ENCODE assay signal across 10 mouse cellular contexts in the genomic region with DNA sequence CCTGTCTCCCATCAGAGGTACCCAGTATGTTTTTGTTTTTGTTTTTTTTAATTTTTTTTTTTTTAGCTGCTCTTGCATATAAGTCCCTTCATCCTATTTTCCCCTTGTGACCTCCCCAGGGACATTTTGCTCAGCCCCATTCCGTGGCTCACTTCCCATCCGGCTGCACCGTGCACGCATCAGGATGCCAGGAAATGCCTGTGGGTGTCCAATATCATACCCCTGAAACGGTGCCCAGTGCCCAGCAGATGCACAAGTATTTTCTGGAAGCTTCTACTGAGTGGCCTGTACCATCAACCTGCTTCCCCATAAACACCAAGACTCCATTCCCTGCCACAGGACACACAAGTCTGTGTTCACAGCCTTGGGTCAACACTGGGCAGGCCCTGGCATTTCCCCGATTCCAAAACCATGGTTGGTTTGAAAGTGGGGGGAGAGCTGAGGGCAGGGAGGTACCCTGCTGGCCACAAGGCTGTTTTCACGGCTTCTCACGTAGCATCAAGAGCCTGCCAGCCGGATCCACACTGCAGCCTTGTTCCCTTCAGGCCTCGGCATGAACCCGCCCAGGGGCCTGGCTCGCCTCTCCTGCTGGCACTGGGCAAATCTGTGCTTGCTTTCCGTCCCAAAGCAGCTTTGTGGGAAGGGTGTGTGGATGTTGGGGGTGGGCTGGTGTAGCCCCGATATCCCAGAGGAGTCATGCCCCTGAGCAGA. TPM values are rescaled to one million over a fixed set of nuclear protein-coding genes. Genes with fewer than 3 reads are reported as not detected.
DNase-seq lines count a peak whose midpoint lies in the region; ATAC-seq and TF ChIP-seq lines count a peak whose summit lies in the region.
"Had no signal": no experiment of that assay in that cellular context is flagged by ENCODE, and none has a peak within 500 bp of the region (broad histone marks: within the 10 kb centered on the region; RNA-seq: fewer than 3 reads in every experiment).

No protein-coding gene starts in this region.

- intact Hi-C loops in left cerebral cortex, postnatal 4 days (cut with DNase I) = no loop called here
- intact Hi-C loops in left cerebral cortex, adult 2 months (cut with DNase I) = no loop called here

- no peaks in the 10 kb centered on the region for H3K9me3 ChIP-seq in embryonic facial prominence, embryonic 12.5 days
- H3K9me3 ChIP-seq in limb, embryonic 10.5 days (replicated peaks) = no peaks in the 10 kb centered on the region
- peaks cover 3% of the 10 kb centered on the region; the same call in 1 of the 2 replicates for H3K9me3 ChIP-seq in kidney, embryonic 16.5 days (ENCODE audit: low read length)

- no peak overlapping the region for H3K4me3 ChIP-seq in left cerebral cortex, adult 2 months
- H3K4me3 ChIP-seq in embryonic facial prominence, embryonic 12.5 days = no peak overlapping the region
- H3K4me3 ChIP-seq in limb, embryonic 10.5 days = no peak overlapping the region
- H3K4me3 ChIP-seq in kidney, embryonic 16.5 days (ENCODE audit: low read length) = no peak overlapping the region

- no peaks in the 10 kb centered on the region for H3K36me3 ChIP-seq in embryonic facial prominence, embryonic 12.5 days
- H3K36me3 ChIP-seq in limb, embryonic 10.5 days = no peaks in the 10 kb centered on the region
- no peaks in the 10 kb centered on the region for H3K36me3 ChIP-seq in kidney, embryonic 16.5 days (ENCODE audit: insufficient read depth, low read length)

- TF ChIP-seq CTCF in left cerebral cortex, adult 2 months (IDR thresholded peaks at IDR 0.05) = no peak

- peaks cover 29% of the 10 kb centered on the region for H3K4me1 ChIP-seq in embryonic facial prominence, embryonic 12.5 days
- peaks cover 39% of the 10 kb centered on the region for H3K4me1 ChIP-seq in limb, embryonic 10.5 days
- H3K4me1 ChIP-seq in kidney, embryonic 16.5 days (ENCODE audit: insufficient read depth, low read length) = peaks cover 16% of the 10 kb centered on the region

- H3K4me2 ChIP-seq in embryonic facial prominence, embryonic 12.5 days (replicated peaks) = no peak overlapping the region
- no peak overlapping the region for H3K4me2 ChIP-seq in kidney, embryonic 16.5 days (replicated peaks; ENCODE audit: low read depth, low read length)

- H3K27ac ChIP-seq in left cerebral cortex, adult 2 months = no peak overlapping the region
- peak overlapping the region; percentile 58 for H3K27ac ChIP-seq in embryonic facial prominence, embryonic 12.5 days
- peak overlapping the region; percentile 32 for H3K27ac ChIP-seq in limb, embryonic 10.5 days
- H3K27ac ChIP-seq in kidney, embryonic 16.5 days (ENCODE audit: low read length) = no peak overlapping the region
- H3K27ac ChIP-seq: macrophage had no signal

- 66% methylated on average over 14 of the region's 14 CpGs for WGBS in embryonic facial prominence, embryonic 12.5 days
- WGBS in limb, embryonic 10.5 days = 85% methylated on average over 14 of the region's 14 CpGs
- 78% methylated on average over 14 of the region's 14 CpGs for WGBS in kidney, embryonic 16.5 days

- ATAC-seq in embryonic facial prominence, embryonic 12.5 days (ENCODE audit: insufficient number of reproducible peaks, insufficient read depth, low FRiP score, low TSS enrichment) = no peak
- no peak for ATAC-seq in kidney, embryonic 16.5 days (ENCODE audit: low FRiP score, low TSS enrichment)
- no peak for ATAC-seq in granulocyte monocyte progenitor cell, adult 5-6 weeks (replicated peaks; ENCODE audit: poor library complexity, severe bottlenecking)

- H3K27me3 ChIP-seq in embryonic facial prominence, embryonic 12.5 days = no peaks in the 10 kb centered on the region
- H3K27me3 ChIP-seq in limb, embryonic 10.5 days (ENCODE audit: low read depth, poor library complexity, severe bottlenecking) = no peaks in the 10 kb centered on the region
- H3K27me3 ChIP-seq in kidney, embryonic 16.5 days (ENCODE audit: insufficient read depth, low read length) = no peaks in the 10 kb centered on the region

- DNase-seq in left cerebral cortex, postnatal 4 days = peak; percentile 78
- DNase-seq in left cerebral cortex, adult 2 months (ENCODE audit: extremely low spot score in 1 of 2, low spot score in 2 of 2) = no peak
- DNase-seq in cerebellum, adult 11-12 months = peak; percentile 53
- DNase-seq in limb, embryonic 10.5 days (ENCODE audit: low spot score) = no peak
- no peak for DNase-seq in ovary, postnatal 14 days (ENCODE audit: low spot score)
- DNase-seq: thymus, adult 2 months had no signal

- no peak overlapping the region for H3K9ac ChIP-seq in embryonic facial prominence, embryonic 12.5 days
- no peak overlapping the region for H3K9ac ChIP-seq in kidney, embryonic 16.5 days (replicated peaks; ENCODE audit: low read length)

RNA-seq across cellular contexts. Expression of gene Rflna, which starts 36.2 kb away (rescaled TPM):
- 1 to 10 TPM; 2.0 to 2.1 TPM for total RNA-seq in left cerebral cortex, postnatal 4 days (2021)
- 1 to 10 TPM in 1 of 2 experiments, not detected in 1; 1.0 TPM for total RNA-seq in left cerebral cortex, adult 2 months (2021)
- 27.7 and 28.6 TPM in 2 replicates for polyA plus RNA-seq in embryonic facial prominence, embryonic 12.5 days (2016; fragmentation: Nextera tagmentation; extraction: Ambion mirVana)
- 1.1 and 4.5 TPM in 2 replicates for polyA plus RNA-seq in limb, embryonic 10.5 days (2016; fragmentation: Nextera tagmentation; extraction: Ambion mirVana)
- 4.5 and 6.8 TPM in 2 replicates for polyA plus RNA-seq in kidney, embryonic 16.5 days (2015; fragmentation: Nextera tagmentation; extraction: Ambion mirVana)
- not detected in 2 replicates for total RNA-seq in granulocyte monocyte progenitor cell, adult 5-6 weeks (2014; fragmentation: Nextera tagmentation)
- total RNA-seq in granulocyte monocyte progenitor cell, adult 5-6 weeks (2017) = not detected in 2 replicates
- polyA plus RNA-seq: macrophage had no signal

Comparison
In these comparisons a context has a peak if more than half of its experiments do, and no peak if none do; other contexts are left out.
1. DNase-seq: peak in left cerebral cortex, postnatal 4 days (single experiment) and cerebellum, adult 11-12 months (single experiment); none in left cerebral cortex, adult 2 months (0 of 2), limb, embryonic 10.5 days (single experiment) and ovary, postnatal 14 days (single experiment).
2. H3K27ac ChIP-seq: peak in embryonic facial prominence, embryonic 12.5 days (single experiment) and limb, embryonic 10.5 days (single experiment); none in left cerebral cortex, adult 2 months (single experiment) and kidney, embryonic 16.5 days (single experiment).